Mouse (Mus musculus) forebrain, embryonic 11.5 days (tissue): Measurements from ENCODE around the gene Itm2c. TPM values are rescaled to one million over a fixed set of nuclear protein-coding genes. Genes with fewer than 3 reads are reported as not detected.

Experiments used
- ATAC-seq: fragments of 200-750 bp; cut with Nextera tagmentation; replicated peaks from 2 replicates; pipeline ENCODE4 v1.8.0; 2017; ENCODE audit warnings: moderate TSS enrichment; ENCODE audit not compliant: low FRiP score
- DNase-seq: peaks from one replicate; pipeline ENCODE4 v3.0.0-alpha.2; 2017; ENCODE audit warnings: low spot score
- H3K27ac ChIP-seq: fragments of 300-500 bp; sonication (generic); 2 replicates; pipeline ENCODE4 v1.5.1; 2014; ENCODE audit warnings: low read depth, low read length
- H3K27me3 ChIP-seq: fragments of 300-500 bp; sonication (generic); 2 replicates; pipeline ENCODE4 v1.6.1; 2014; ENCODE audit warnings: mild to moderate bottlenecking, low read length, mixed read lengths; ENCODE audit not compliant: control insufficient read depth, insufficient read depth
- H3K36me3 ChIP-seq: fragments of 300-500 bp; sonication (generic); 2 replicates; pipeline ENCODE4 v1.6.1; 2014; ENCODE audit warnings: mild to moderate bottlenecking, low read length, moderate library complexity, mixed read lengths; ENCODE audit not compliant: control insufficient read depth, insufficient read depth
- H3K4me1 ChIP-seq: fragments of 300-500 bp; sonication (generic); replicated peaks from 2 replicates; pipeline ENCODE4 v1.6.1; 2014; ENCODE audit warnings: low read length, mixed read lengths; ENCODE audit not compliant: control insufficient read depth, insufficient read depth
- H3K4me2 ChIP-seq: fragments of 300-500 bp; sonication (generic); 2 replicates; pipeline ENCODE4 v1.6.1; 2014; ENCODE audit warnings: low read depth, mild to moderate bottlenecking, low read length, moderate library complexity, mixed read lengths; ENCODE audit not compliant: severe bottlenecking
- H3K4me3 ChIP-seq: fragments of 300-500 bp; sonication (generic); 2 replicates; pipeline ENCODE4 v1.5.1; 2014; ENCODE audit warnings: low read depth, low read length
- H3K9ac ChIP-seq: fragments of 300-500 bp; sonication (generic); 2 replicates; pipeline ENCODE4 v1.6.1; 2014; ENCODE audit warnings: low read length
- H3K9me3 ChIP-seq: fragments of 300-500 bp; sonication (generic); 2 replicates; pipeline ENCODE4 v1.6.1; 2016; ENCODE audit warnings: low read length, mixed read lengths; ENCODE audit not compliant: control insufficient read depth
- WGBS: fragments of 180-500 bp; shearing (Covaris S2); extraction: QIAGEN DNeasy Blood & Tissue Kit; methylation state at CpG from one replicate; pipeline ENCODE4 v1.1.7; 2014; 5-methylcytosine and 5-hydroxymethylcytosine counted together
- polyA plus RNA-seq: library from polyadenylated mRNA; unstranded; fragments of >200 nt; fragmentation: Nextera tagmentation; extraction: Ambion mirVana; gene quantifications from 2 replicates; pipeline ENCODE4 v1.2.1, GENCODE M21; 2014

Itm2c gene
- polyA plus RNA-seq, 1 experiment from 2014 or later: 65.3 TPM

- Histone ChIP-seq H3K4me3 (no peak overlapping the region), H3K9ac (no peak overlapping the region), H3K27ac (no peak overlapping the region), H3K27me3 (no peaks in the 10 kb centered on the region), H3K9me3 (no peaks in the 10 kb centered on the region), H3K4me1 (no peaks in the 10 kb centered on the region), H3K36me3 (no peaks in the 10 kb centered on the region), H3K4me2 (no peak overlapping the region)
- WGBS: 86% methylated on average over 5 of the region's 5 CpGs
- no peak for ATAC-seq
- peak; percentile 17 for DNase-seq
Measured at GRCm38 (mm10) chr1:85957290-85957689, 63.2 kb downstream of the Itm2c start.

- WGBS: 54% methylated on average over 9 of the region's 9 CpGs
Measured at GRCm38 (mm10) chr1:85957942-85958619, 64.0 kb downstream of the Itm2c start.

More at GRCm38 (mm10) chr1:85957942-85958619, 64.0 kb downstream of the Itm2c start:
- H3K36me3 ChIP-seq: no peaks in the 10 kb centered on the region
- ATAC-seq (no peak), DNase-seq (peak; percentile 16)
- no peak overlapping the region for H3K4me2 ChIP-seq
- H3K9ac ChIP-seq: no peak overlapping the region
- no peak overlapping the region for H3K4me3 ChIP-seq
- H3K4me1 ChIP-seq: no peaks in the 10 kb centered on the region
- H3K27ac ChIP-seq: no peak overlapping the region
- no peaks in the 10 kb centered on the region for H3K9me3 ChIP-seq
- no peaks in the 10 kb centered on the region for H3K27me3 ChIP-seq

Other genes with a start within 250 kb of the Itm2c start
- gene Sp100, start 244.3 kb upstream of the Itm2c start, polyA plus RNA-seq: 0.29 and 0.65 TPM in 2 replicates
- 1.0 and 1.3 TPM in 2 replicates for gene A630001G21Rik, start 115.6 kb upstream of the Itm2c start, polyA plus RNA-seq
- gene Cab39, start 100.8 kb upstream of the Itm2c start, polyA plus RNA-seq: 59.7 and 62.3 TPM in 2 replicates
- 0.60 and 1.1 TPM in 2 replicates for gene 4933407L21Rik, start 34.2 kb downstream of the Itm2c start, polyA plus RNA-seq
- gene Gpr55, start 66.7 kb downstream of the Itm2c start, polyA plus RNA-seq: not detected in 2 replicates
- gene Spata3, start 122.5 kb downstream of the Itm2c start, polyA plus RNA-seq: not detected in 2 replicates
- gene 2810459M11Rik, start 151.6 kb downstream of the Itm2c start, polyA plus RNA-seq: 0.07 and 0.36 TPM in 2 replicates
- gene Psmd1, start 170.1 kb downstream of the Itm2c start, polyA plus RNA-seq: 221 and 225 TPM in 2 replicates
- 0.19 and 0.73 TPM in 2 replicates for gene Htr2b, start 217.7 kb downstream of the Itm2c start, polyA plus RNA-seq
- not detected in 2 replicates for gene Gm21972, start 239.4 kb downstream of the Itm2c start, polyA plus RNA-seq